ENCODE assay signal across 8 mouse cellular contexts in the genomic region with DNA sequence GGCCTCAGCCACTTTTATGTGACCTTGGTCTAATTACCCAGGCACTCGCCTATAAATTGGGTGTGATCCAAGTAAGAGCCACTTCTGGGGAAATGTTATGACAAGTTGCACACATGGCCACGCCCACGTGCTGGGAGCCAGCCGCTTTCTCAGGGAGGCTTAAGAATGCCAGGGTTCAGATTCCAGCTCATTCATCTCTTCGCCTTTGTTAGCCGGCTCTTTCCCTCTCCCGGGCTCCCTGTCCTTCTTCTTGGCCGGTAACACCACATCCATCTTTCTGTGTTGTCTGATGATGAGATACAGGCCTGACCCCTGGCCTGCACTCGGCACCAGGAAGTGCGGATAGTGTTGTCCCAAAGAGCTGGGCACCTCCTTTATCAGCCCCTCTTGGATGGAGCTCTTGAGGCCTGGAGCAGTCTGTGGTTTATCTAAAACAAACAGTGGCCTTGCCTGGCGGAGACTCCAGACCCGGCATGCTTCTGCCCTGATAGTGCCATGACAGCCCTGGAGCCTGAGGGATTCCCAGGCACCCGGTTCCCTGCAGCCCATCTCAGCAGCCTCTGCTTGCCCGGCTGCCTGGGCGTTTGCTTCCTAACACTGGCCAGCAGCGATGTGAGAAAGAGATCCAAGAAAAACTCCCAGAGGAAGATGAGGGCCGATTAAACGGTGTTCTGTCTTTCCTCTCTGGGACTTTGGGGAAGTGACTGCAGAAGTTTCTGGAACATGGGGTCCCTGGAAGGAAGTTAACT.
A peak's percentile ranks its signal among the peaks of the same experiment; 100 is the strongest.
DNase-seq lines count a peak whose midpoint lies in the region; ATAC-seq lines count a peak whose summit lies in the region.

No protein-coding gene starts in this region.

- H3K27me3 ChIP-seq in intestine, embryonic 14.5 days (replicated peaks; ENCODE audit: control insufficient read depth, insufficient read depth, low read length): no peaks in the 10 kb centered on the region
- H3K27me3 ChIP-seq in liver, embryonic 11.5 days (replicated peaks; ENCODE audit: control insufficient read depth, insufficient read depth, low read length): no peaks in the 10 kb centered on the region

- H3K4me2 ChIP-seq in intestine, embryonic 14.5 days (ENCODE audit: low read length): peak overlapping the region; percentile 22
- H3K4me2 ChIP-seq in liver, embryonic 11.5 days: peak overlapping the region; percentile 50

- H3K9me3 ChIP-seq in intestine, embryonic 14.5 days (ENCODE audit: control insufficient read depth, low read length): no peaks in the 10 kb centered on the region
- no peaks in the 10 kb centered on the region for H3K9me3 ChIP-seq in liver, embryonic 11.5 days (ENCODE audit: control insufficient read depth, low read length)

- H3K4me3 ChIP-seq in intestine, embryonic 14.5 days (ENCODE audit: low read depth, low read length): no peak overlapping the region
- H3K4me3 ChIP-seq in liver, embryonic 11.5 days (ENCODE audit: low read depth, low read length): no peak overlapping the region

- WGBS in intestine, embryonic 14.5 days: 4% methylated on average over 18 of the region's 18 CpGs
- 25% methylated on average over 18 of the region's 18 CpGs for WGBS in liver, embryonic 11.5 days

- ATAC-seq in intestine, embryonic 14.5 days (replicated peaks; ENCODE audit: low FRiP score, low TSS enrichment, low read depth): peak; percentile 82
- peak; percentile 88 for ATAC-seq in liver, embryonic 11.5 days (replicated peaks; ENCODE audit: low FRiP score)

- H3K4me1 ChIP-seq in intestine, embryonic 14.5 days (replicated peaks; ENCODE audit: control insufficient read depth, insufficient read depth, low read length): peaks cover 48% of the 10 kb centered on the region
- H3K4me1 ChIP-seq in liver, embryonic 11.5 days (replicated peaks; ENCODE audit: control insufficient read depth, insufficient read depth, low read length): peaks cover 52% of the 10 kb centered on the region

- peak; percentile 92 for DNase-seq in adipocyte (ENCODE audit: low spot score)
- peak; percentile 93 for DNase-seq in embryo, embryonic 10.5 days (ENCODE audit: low spot score)
- DNase-seq in gastrocnemius, postnatal 25 days: peak; percentile 73
- peak; percentile 88 for DNase-seq in intestine, embryonic 14.5 days (ENCODE audit: low spot score)
- DNase-seq in liver, embryonic 11.5 days (ENCODE audit: low spot score): peak; percentile 78
- DNase-seq in neural tube, embryonic 10.5 days (ENCODE audit: extremely low spot score, low spot score): peak; percentile 72
- DNase-seq in urinary bladder, postnatal 36 days (ENCODE audit: low spot score in 2 of 2): peak; percentile 78 to 84
- DNase-seq in cerebellum, adult 9-11 months: no peak

- peak overlapping the region; percentile 90 for H3K27ac ChIP-seq in intestine, embryonic 14.5 days (ENCODE audit: low read depth)
- peak overlapping the region; percentile 68 for H3K27ac ChIP-seq in liver, embryonic 11.5 days (ENCODE audit: low read depth, low read length)

- no peak overlapping the region for H3K9ac ChIP-seq in intestine, embryonic 14.5 days (ENCODE audit: low read length)
- H3K9ac ChIP-seq in liver, embryonic 11.5 days (ENCODE audit: low read depth, low read length): peak overlapping the region; percentile 31; the same call in 1 of the 2 replicates

- H3K36me3 ChIP-seq in intestine, embryonic 14.5 days (ENCODE audit: control insufficient read depth, insufficient read depth, low read length): peaks cover 34% of the 10 kb centered on the region
- H3K36me3 ChIP-seq in liver, embryonic 11.5 days (ENCODE audit: control insufficient read depth, insufficient read depth, low read length): peaks cover 14% of the 10 kb centered on the region
